Mouse (Mus musculus) cortical plate, adult 2 months (tissue): ENCODE measurements around the gene Akap10.

ENCODE experiments used
- CTCF ChIP-seq: fragments of 200-500 bp; IDR thresholded peaks from 2 replicates; pipeline ENCODE4 v1.5.1; 2011; ENCODE audit warnings: mild to moderate bottlenecking, control low read depth, low read length; ENCODE audit not compliant: insufficient read depth; ENCODE audit errors: extremely low read depth
- POLR2A ChIP-seq: fragments of 200-500 bp; IDR thresholded peaks from 2 replicates; pipeline ENCODE4 v1.6.1; 2011; ENCODE audit warnings: mild to moderate bottlenecking, low read length, control low read depth; ENCODE audit not compliant: insufficient read depth; ENCODE audit errors: extremely low read depth

DNA sequence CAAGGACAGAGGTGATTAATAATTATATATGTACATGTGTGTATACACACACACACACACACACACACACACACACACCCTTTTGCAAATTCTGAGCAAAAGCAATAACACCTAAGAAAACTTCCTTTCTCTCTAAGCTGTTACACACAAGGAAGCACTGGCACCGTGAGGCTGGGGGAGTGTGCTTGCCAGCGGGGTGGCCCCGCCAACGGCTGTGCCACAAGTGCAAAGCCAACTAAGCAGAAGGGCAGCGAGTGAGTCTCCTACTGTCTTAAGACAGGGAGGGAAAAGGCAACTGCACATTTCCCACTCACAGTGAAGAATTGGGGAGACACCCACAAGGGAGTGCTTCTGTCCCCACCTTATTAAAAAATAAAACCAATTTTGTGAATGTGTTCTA lies 58.2 kb downstream of the Akap10 start:
- TF ChIP-seq CTCF (no peak), POLR2A (no peak)
